Mouse (Mus musculus) E14TG2a.4 (cell line): ENCODE data around the gene Zfp524.

Experiments
- CTCF ChIP-seq: conservative IDR thresholded peaks from 2 replicates; pipeline ENCODE4 v1.5.1; 2014; ENCODE audit warnings: low read length
- POU5F1 ChIP-seq: IDR thresholded peaks from 2 replicates; pipeline ENCODE4 v1.6.1; 2014; ENCODE audit warnings: low read length, borderline replicate concordance

- no peak; the same call in 1 of the 2 replicates for TF ChIP-seq CTCF
- TF ChIP-seq POU5F1: no peak
Observed at GRCm38 (mm10) chr7:5029946-5030345, 15.7 kb downstream of the Zfp524 start.
